Mouse (Mus musculus): ENCODE measurements around the gene St8sia1.
A peak's percentile ranks its signal among the peaks of the same experiment; 100 is the strongest.

Gene St8sia1

DNA sequence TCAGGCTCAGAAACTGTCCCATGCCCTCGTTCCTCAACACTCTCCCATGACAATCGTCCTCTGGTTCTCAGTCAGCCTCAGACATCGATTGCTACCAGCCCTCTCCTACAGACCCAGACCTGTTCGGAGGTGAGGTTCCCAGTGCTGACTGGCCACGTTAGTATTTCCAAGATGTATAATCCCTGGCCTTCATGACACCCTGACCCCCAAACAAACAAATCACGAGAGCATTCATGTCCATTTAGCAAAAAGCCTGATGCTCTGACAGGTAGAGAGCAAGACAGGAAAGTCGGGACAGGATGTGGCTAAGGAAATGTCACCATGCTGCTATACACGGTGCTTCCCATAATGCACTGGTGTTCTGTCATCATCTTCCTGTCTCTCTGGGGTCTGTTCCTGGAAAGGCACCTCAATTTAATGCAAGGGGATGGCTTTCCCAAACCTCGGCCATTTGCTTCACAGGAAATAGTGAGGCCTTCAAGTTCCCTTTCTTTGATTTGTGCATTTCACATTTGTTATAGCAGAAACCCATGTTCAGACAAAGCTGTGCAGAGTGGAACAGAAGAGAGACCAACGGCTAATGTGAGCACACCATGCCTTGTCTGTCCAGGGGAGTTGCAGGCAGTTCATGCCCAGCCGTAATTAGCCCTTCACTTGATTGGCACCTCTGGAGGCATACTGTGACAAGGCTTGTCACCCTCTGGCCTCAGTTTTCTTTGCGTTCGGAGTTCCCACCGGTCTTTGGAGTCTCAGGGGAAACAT is 184.3 kb downstream of the St8sia1 start:
- no peak for DNase-seq

GRCm38 (mm10) chr6:142779045-142779811 is 185.0 kb downstream of the St8sia1 start:
- peak; percentile 45 for DNase-seq

DNA sequence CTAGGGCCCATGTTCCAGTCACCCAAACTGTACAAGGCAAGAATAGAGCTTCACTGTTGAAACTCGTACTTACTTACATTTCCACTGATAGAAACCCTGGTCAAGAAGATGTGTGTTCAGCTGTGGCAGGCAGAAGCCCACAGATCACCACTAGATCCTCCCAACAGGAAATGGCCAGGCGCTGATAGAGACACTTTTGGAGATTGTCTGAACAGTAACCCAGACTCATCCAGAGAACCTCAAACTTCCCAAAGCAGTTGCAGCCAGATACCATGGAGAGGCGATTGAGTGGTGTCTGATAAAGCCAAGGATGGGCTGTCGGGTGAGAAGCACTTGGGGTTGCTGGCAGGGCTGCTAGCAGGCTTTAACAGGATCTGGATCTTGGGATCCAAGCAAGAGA is 187.3 kb downstream of the St8sia1 start:
- no peak for DNase-seq

- DNase-seq, result no peak
These were observed 190.7 kb downstream of the St8sia1 start for GRCm38 (mm10) chr6:142773566-142773965.

- DNase-seq, result no peak
These were observed 192.6 kb downstream of the St8sia1 start for GRCm38 (mm10) chr6:142771643-142772042.

Data from cerebellum, adult 11-12 months (tissue).